Mouse (Mus musculus): ENCODE results near the gene 1700001J03Rik. TPM values are rescaled to one million over a fixed set of nuclear protein-coding genes. Genes with fewer than 3 reads are reported as not detected.
A peak's percentile ranks its signal among the peaks of the same experiment; 100 is the strongest.

The 1700001J03Rik gene
- total and polyA plus RNA-seq, 3 experiments = 0.18 TPM; not detected in 2

- Histone ChIP-seq H3K27ac (ENCODE audit: control insufficient read depth, low read depth, low read length) (no peak overlapping the region), H3K4me1 (ENCODE audit: control insufficient read depth in 1 of 2, insufficient read depth in 2 of 2, low read length in 2 of 2) (no peaks in the 10 kb centered on the region), H3K27me3 (ENCODE audit: control insufficient read depth in 1 of 2, insufficient read depth in 2 of 2, low read length in 2 of 2) (no peaks in the 10 kb centered on the region), H3K9me3 (replicated peaks; ENCODE audit: insufficient read depth, low read length) (no peaks in the 10 kb centered on the region), H3K79me2 (ENCODE audit: control insufficient read depth, insufficient read depth, low read length, poor library complexity) (no peaks in the 10 kb centered on the region), H3K4me3 (ENCODE audit: control insufficient read depth in 1 of 2, insufficient read depth in 1 of 2, low read depth in 2 of 2, low read length in 2 of 2) (no peak overlapping the region), H3K9ac (ENCODE audit: control insufficient read depth, low read depth, low read length, poor library complexity, severe bottlenecking) (no peak overlapping the region), H3K36me3 (ENCODE audit: control insufficient read depth in 1 of 2, insufficient read depth in 2 of 2, low read length in 2 of 2) (no peaks in the 10 kb centered on the region)
- no peak for DNase-seq (ENCODE audit: low read depth, low spot score)
- TF ChIP-seq CTCF (IDR thresholded peaks at IDR 0.05 in 2 of 3, conservative IDR thresholded peaks at IDR 0.05 in 1 of 3; ENCODE audit: control insufficient read depth in 1 of 3, insufficient read depth in 1 of 3, low read depth in 2 of 3, low read length in 3 of 3, poor library complexity in 1 of 3, severe bottlenecking in 1 of 3) (no peak), RAD21 (IDR thresholded peaks at IDR 0.05; ENCODE audit: low read depth, low read length) (no peak), POLR2AphosphoS5 (IDR thresholded peaks at IDR 0.05; ENCODE audit: borderline replicate concordance, low read depth, low read length) (no peak), MYB (IDR thresholded peaks at IDR 0.05; ENCODE audit: low read depth, low read length) (no peak), NELFE (IDR thresholded peaks at IDR 0.05; ENCODE audit: low read depth, low read length) (no peak), MAX (IDR thresholded peaks at IDR 0.05; ENCODE audit: low read length) (no peak), EP300 (IDR thresholded peaks at IDR 0.05; ENCODE audit: low read depth in 1 of 2, low read length in 2 of 2) (no peak), ZNF384 (IDR thresholded peaks at IDR 0.05; ENCODE audit: low read depth, low read length) (no peak)
Observed at GRCm38 (mm10) chr5:146190093-146190492, 5.0 kb upstream of the 1700001J03Rik start.

GRCm38 (mm10) chr5:146188712-146189111, 3.6 kb upstream of the 1700001J03Rik start:
- H3K79me2 ChIP-seq (ENCODE audit: control insufficient read depth, insufficient read depth, low read length, poor library complexity) = no peaks in the 10 kb centered on the region
- no peaks in the 10 kb centered on the region for H3K36me3 ChIP-seq (ENCODE audit: control insufficient read depth in 1 of 2, insufficient read depth in 2 of 2, low read length in 2 of 2)
- TF ChIP-seq ETS1 (IDR thresholded peaks at IDR 0.05; ENCODE audit: low read depth, low read length) = no peak
- no peak for TF ChIP-seq MYB (IDR thresholded peaks at IDR 0.05; ENCODE audit: low read depth, low read length)
- TF ChIP-seq UBTF (IDR thresholded peaks at IDR 0.05; ENCODE audit: borderline replicate concordance, insufficient read depth, low read depth, low read length) = no peak
- no peak for TF ChIP-seq BHLHE40 (IDR thresholded peaks at IDR 0.05; ENCODE audit: borderline replicate concordance, low read depth, low read length)
- no peak for TF ChIP-seq MAFK (IDR thresholded peaks at IDR 0.05; ENCODE audit: borderline replicate concordance, low read depth, low read length)
- DNase-seq (ENCODE audit: low read depth, low spot score) = no peak
- no peak overlapping the region for H3K9ac ChIP-seq (ENCODE audit: control insufficient read depth, low read depth, low read length, poor library complexity, severe bottlenecking)
- no peaks in the 10 kb centered on the region for H3K4me1 ChIP-seq (ENCODE audit: control insufficient read depth in 1 of 2, insufficient read depth in 2 of 2, low read length in 2 of 2)
- H3K9me3 ChIP-seq (replicated peaks; ENCODE audit: insufficient read depth, low read length) = no peaks in the 10 kb centered on the region
- H3K27me3 ChIP-seq (ENCODE audit: control insufficient read depth in 1 of 2, insufficient read depth in 2 of 2, low read length in 2 of 2) = no peaks in the 10 kb centered on the region
- no peak overlapping the region for H3K27ac ChIP-seq (ENCODE audit: control insufficient read depth, low read depth, low read length)
- no peak overlapping the region for H3K4me3 ChIP-seq (ENCODE audit: control insufficient read depth in 1 of 2, insufficient read depth in 1 of 2, low read depth in 2 of 2, low read length in 2 of 2)

DNA sequence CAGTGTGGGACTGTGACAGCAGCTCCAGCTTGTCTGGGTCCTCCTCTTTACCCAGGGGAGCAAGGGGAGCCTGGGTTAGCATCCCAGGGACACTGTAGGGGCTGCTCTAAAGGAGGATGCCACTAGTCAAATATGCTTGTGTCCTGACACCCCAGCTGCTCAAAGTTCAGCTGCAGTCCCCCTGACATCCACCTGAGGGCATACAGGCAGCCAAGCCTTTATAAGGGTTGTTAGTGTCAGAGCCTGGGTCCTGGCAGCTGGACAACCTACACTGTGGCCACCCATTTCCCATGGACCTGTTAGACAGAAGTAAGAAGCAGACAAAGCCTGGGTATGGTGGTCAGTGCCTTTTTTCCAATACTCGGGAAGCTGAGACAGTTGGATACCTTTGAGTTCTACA, 3.0 kb upstream of the 1700001J03Rik start:
- no peak for DNase-seq (ENCODE audit: low read depth, low spot score)
- TF ChIP-seq CTCF (IDR thresholded peaks at IDR 0.05 in 2 of 3, conservative IDR thresholded peaks at IDR 0.05 in 1 of 3; ENCODE audit: control insufficient read depth in 1 of 3, insufficient read depth in 1 of 3, low read depth in 2 of 3, low read length in 3 of 3, poor library complexity in 1 of 3, severe bottlenecking in 1 of 3) (peak; percentile 12 to 37 (median 14); a peak in 2 of 6 replicates), RAD21 (IDR thresholded peaks at IDR 0.05; ENCODE audit: low read depth, low read length) (peak; percentile 1; the same call in 1 of the 2 replicates), SMC3 (IDR thresholded peaks at IDR 0.05; ENCODE audit: low read depth, low read length) (peak; percentile 41), MXI1 (IDR thresholded peaks at IDR 0.05; ENCODE audit: low read depth, low read length) (no peak)
- no peaks in the 10 kb centered on the region for H3K9me3 ChIP-seq (replicated peaks; ENCODE audit: insufficient read depth, low read length)
- H3K27me3 ChIP-seq (ENCODE audit: control insufficient read depth in 1 of 2, insufficient read depth in 2 of 2, low read length in 2 of 2) = no peaks in the 10 kb centered on the region
- H3K79me2 ChIP-seq (ENCODE audit: control insufficient read depth, insufficient read depth, low read length, poor library complexity) = no peaks in the 10 kb centered on the region
- H3K4me1 ChIP-seq (ENCODE audit: control insufficient read depth in 1 of 2, insufficient read depth in 2 of 2, low read length in 2 of 2) = no peaks in the 10 kb centered on the region
- no peak overlapping the region for H3K27ac ChIP-seq (ENCODE audit: control insufficient read depth, low read depth, low read length)
- no peaks in the 10 kb centered on the region for H3K36me3 ChIP-seq (ENCODE audit: control insufficient read depth in 1 of 2, insufficient read depth in 2 of 2, low read length in 2 of 2)
- no peak overlapping the region for H3K9ac ChIP-seq (ENCODE audit: control insufficient read depth, low read depth, low read length, poor library complexity, severe bottlenecking)
- H3K4me3 ChIP-seq (ENCODE audit: control insufficient read depth in 1 of 2, insufficient read depth in 1 of 2, low read depth in 2 of 2, low read length in 2 of 2) = no peak overlapping the region
